Mouse (Mus musculus) limb, embryonic 13.5 days (tissue): ENCODE data around the gene Tmem14a. TPM values are rescaled to one million over a fixed set of nuclear protein-coding genes. Genes with fewer than 3 reads are reported as not detected.
A peak's percentile ranks its signal among the peaks of the same experiment; 100 is the strongest.
"Not testable (repeated sequence)": the region's sequence is repeated elsewhere in the genome, so short reads cannot be mapped to it uniquely, and the experiment has no call there.

Experiments
- ATAC-seq: fragments of 200-750 bp; cut with Nextera tagmentation; 2 replicates; pipeline ENCODE4 v1.8.0; 2017; ENCODE audit warnings: low read depth, moderate number of reproducible peaks, moderate TSS enrichment; ENCODE audit not compliant: low FRiP score
- H3K27ac ChIP-seq: fragments of 300-500 bp; sonication (generic); 2 replicates; pipeline ENCODE4 v1.5.1; 2015; ENCODE audit warnings: inconsistent platforms, mild to moderate bottlenecking, moderate library complexity
- H3K27me3 ChIP-seq: fragments of 300-500 bp; sonication (generic); 2 replicates; pipeline ENCODE4 v1.6.1; 2015; ENCODE audit warnings: mild to moderate bottlenecking, inconsistent platforms
- H3K36me3 ChIP-seq: fragments of 300-500 bp; sonication (generic); 2 replicates; pipeline ENCODE4 v1.6.1; 2015; ENCODE audit warnings: inconsistent platforms, mild to moderate bottlenecking, moderate library complexity
- H3K4me1 ChIP-seq: fragments of 300-500 bp; sonication (generic); 2 replicates; pipeline ENCODE4 v1.6.1; 2015; ENCODE audit warnings: inconsistent platforms
- H3K4me2 ChIP-seq: fragments of 300-500 bp; sonication (generic); replicated peaks from 2 replicates; pipeline ENCODE4 v1.6.1; 2015; ENCODE audit warnings: inconsistent platforms, mild to moderate bottlenecking, moderate library complexity
- H3K4me3 ChIP-seq: fragments of 300-500 bp; sonication (generic); 2 replicates; pipeline ENCODE4 v1.5.1; 2015; ENCODE audit warnings: moderate library complexity, mild to moderate bottlenecking, inconsistent platforms
- H3K9ac ChIP-seq: fragments of 300-500 bp; sonication (generic); 2 replicates; pipeline ENCODE4 v1.6.1; 2015; ENCODE audit warnings: mild to moderate bottlenecking, inconsistent platforms
- H3K9me3 ChIP-seq: fragments of 300-500 bp; sonication (generic); 2 replicates; pipeline ENCODE4 v1.6.1; 2016; ENCODE audit warnings: inconsistent platforms
- WGBS: fragments of 180-500 bp; shearing (Covaris S2); methylation state at CpG from one replicate; pipeline ENCODE4 v1.1.7; 2015; 5-methylcytosine and 5-hydroxymethylcytosine counted together
- polyA plus RNA-seq: library from polyadenylated mRNA; unstranded; fragments of >200 nt; fragmentation: Nextera tagmentation; extraction: Ambion mirVana; gene quantifications from 2 replicates; pipeline ENCODE4 v1.2.1, GENCODE M21; 2015

Tmem14a gene
- polyA plus RNA-seq, 1 experiment from 2014 or later, result 8.4 TPM

GRCm38 (mm10) chr1:21256391-21256790, 38.0 kb downstream of the Tmem14a start:
- Histone ChIP-seq H3K36me3 (no peaks in the 10 kb centered on the region), H3K4me2 (no peak overlapping the region), H3K27me3 (no peaks in the 10 kb centered on the region), H3K4me3 (no peak overlapping the region), H3K9ac (no peak overlapping the region), H3K4me1 (peaks cover 5% of the 10 kb centered on the region), H3K9me3 (no peaks in the 10 kb centered on the region), H3K27ac (no peak overlapping the region)
- 0 out of 2 replicates have a peak, but pooled peaks have one; percentile 24 for ATAC-seq
- WGBS, result 55% methylated on average over 3 of the region's 3 CpGs

- no peak overlapping the region for H3K4me2 ChIP-seq
- no peaks in the 10 kb centered on the region for H3K27me3 ChIP-seq
- H3K4me3 ChIP-seq, result no peak overlapping the region
- no peak overlapping the region for H3K27ac ChIP-seq
- H3K4me1 ChIP-seq, result peaks cover 5% of the 10 kb centered on the region
- no peak for ATAC-seq
- H3K36me3 ChIP-seq, result no peaks in the 10 kb centered on the region
- 70% methylated on average over 5 of the region's 5 CpGs for WGBS
- H3K9ac ChIP-seq, result no peak overlapping the region
- no peaks in the 10 kb centered on the region for H3K9me3 ChIP-seq
Measured at GRCm38 (mm10) chr1:21256871-21257270, 38.5 kb downstream of the Tmem14a start.

- H3K4me3 ChIP-seq, H3K27ac ChIP-seq, ATAC-seq, H3K27me3 ChIP-seq, H3K4me2 ChIP-seq, H3K9me3 ChIP-seq, H3K4me1 ChIP-seq, H3K36me3 ChIP-seq, H3K9ac ChIP-seq: not testable (repeated sequence)
- WGBS, result 86% methylated on average over 8 of the region's 8 CpGs
Measured at GRCm38 (mm10) chr1:21259981-21260380, 41.6 kb downstream of the Tmem14a start.

GRCm38 (mm10) chr1:21262401-21262800, 44.0 kb downstream of the Tmem14a start:
- ATAC-seq, result no peak
- 95% methylated on average over 5 of the region's 5 CpGs for WGBS
- no peak overlapping the region for H3K4me3 ChIP-seq
- no peaks in the 10 kb centered on the region for H3K4me1 ChIP-seq
- no peak overlapping the region for H3K27ac ChIP-seq
- H3K9me3 ChIP-seq, result no peaks in the 10 kb centered on the region
- H3K27me3 ChIP-seq, result no peaks in the 10 kb centered on the region
- no peak overlapping the region for H3K9ac ChIP-seq
- H3K36me3 ChIP-seq, result no peaks in the 10 kb centered on the region
- no peak overlapping the region for H3K4me2 ChIP-seq

GRCm38 (mm10) chr1:21263986-21264385, 45.6 kb downstream of the Tmem14a start:
- no peaks in the 10 kb centered on the region for H3K36me3 ChIP-seq
- no peak overlapping the region for H3K27ac ChIP-seq
- H3K27me3 ChIP-seq, result no peaks in the 10 kb centered on the region
- H3K4me2 ChIP-seq, result no peak overlapping the region
- WGBS, result 78% methylated on average over 4 of the region's 4 CpGs
- H3K4me1 ChIP-seq, result no peaks in the 10 kb centered on the region
- no peaks in the 10 kb centered on the region for H3K9me3 ChIP-seq
- H3K4me3 ChIP-seq, result no peak overlapping the region
- ATAC-seq, result no peak
- no peak overlapping the region for H3K9ac ChIP-seq

- no peak for ATAC-seq
- Histone ChIP-seq H3K27me3 (no peaks in the 10 kb centered on the region), H3K4me3 (no peak overlapping the region), H3K36me3 (no peaks in the 10 kb centered on the region), H3K4me1 (no peaks in the 10 kb centered on the region), H3K4me2 (no peak overlapping the region), H3K9ac (no peak overlapping the region), H3K27ac (no peak overlapping the region), H3K9me3 (no peaks in the 10 kb centered on the region)
- WGBS, result 76% methylated on average over 8 of the region's 8 CpGs
Measured at GRCm38 (mm10) chr1:21264747-21265146, 46.4 kb downstream of the Tmem14a start.

- Histone ChIP-seq H3K27ac (no peak overlapping the region), H3K4me1 (peaks cover 1% of the 10 kb centered on the region), H3K9ac (no peak overlapping the region), H3K4me3 (no peak overlapping the region), H3K36me3 (no peaks in the 10 kb centered on the region), H3K9me3 (no peaks in the 10 kb centered on the region), H3K4me2 (no peak overlapping the region), H3K27me3 (no peaks in the 10 kb centered on the region)
- ATAC-seq, result no peak
- 85% methylated on average over 1 of the region's 1 CpGs for WGBS
Measured at GRCm38 (mm10) chr1:21266766-21267165, 48.4 kb downstream of the Tmem14a start.

GRCm38 (mm10) chr1:21267466-21267865, 49.1 kb downstream of the Tmem14a start:
- not testable (repeated sequence) for ATAC-seq

GRCm38 (mm10) chr1:21271343-21272055, 53.1 kb downstream of the Tmem14a start:
- Histone ChIP-seq H3K9ac (0 out of 2 replicates have a peak overlapping the region, but pooled peaks have one; percentile 9), H3K4me3 (peak overlapping the region; percentile 29), H3K27me3 (no peaks in the 10 kb centered on the region), H3K4me2 (peak overlapping the region; percentile 57), H3K9me3 (no peaks in the 10 kb centered on the region), H3K4me1 (peaks cover 5% of the 10 kb centered on the region), H3K36me3 (no peaks in the 10 kb centered on the region), H3K27ac (no peak overlapping the region)
- 27% methylated on average over 18 of the region's 18 CpGs for WGBS
- ATAC-seq, result peak; percentile 75; the same call in 1 of the 2 replicates

More at GRCm38 (mm10) chr1:21267466-21267865, 49.1 kb downstream of the Tmem14a start:
- not testable (repeated sequence) for H3K4me2 ChIP-seq, H3K27me3 ChIP-seq, H3K9ac ChIP-seq, H3K27ac ChIP-seq, H3K9me3 ChIP-seq, H3K36me3 ChIP-seq, H3K4me1 ChIP-seq, H3K4me3 ChIP-seq
- 90% methylated on average over 6 of the region's 7 CpGs for WGBS

GRCm38 (mm10) chr1:21272056-21272431, 53.7 kb downstream of the Tmem14a start:
- peaks cover 5% of the 10 kb centered on the region for H3K4me1 ChIP-seq
- H3K4me3 ChIP-seq, result peak overlapping the region; percentile 29
- H3K36me3 ChIP-seq, result no peaks in the 10 kb centered on the region
- H3K9ac ChIP-seq, result 0 out of 2 replicates have a peak overlapping the region, but pooled peaks have one; percentile 9
- H3K27ac ChIP-seq, result no peak overlapping the region
- H3K27me3 ChIP-seq, result no peaks in the 10 kb centered on the region
- WGBS, result 15% methylated on average over 14 of the region's 14 CpGs
- H3K9me3 ChIP-seq, result no peaks in the 10 kb centered on the region
- no peak for ATAC-seq
- H3K4me2 ChIP-seq, result peak overlapping the region; percentile 57

GRCm38 (mm10) chr1:21273091-21273490, 54.7 kb downstream of the Tmem14a start:
- no peak overlapping the region for H3K9ac ChIP-seq
- no peak overlapping the region for H3K4me2 ChIP-seq
- no peak overlapping the region for H3K4me3 ChIP-seq
- H3K4me1 ChIP-seq, result peaks cover 5% of the 10 kb centered on the region
- no peaks in the 10 kb centered on the region for H3K27me3 ChIP-seq
- WGBS, result 94% methylated on average over 6 of the region's 6 CpGs
- no peak overlapping the region for H3K27ac ChIP-seq
- ATAC-seq, result no peak
- H3K36me3 ChIP-seq, result no peaks in the 10 kb centered on the region
- no peaks in the 10 kb centered on the region for H3K9me3 ChIP-seq

GRCm38 (mm10) chr1:21274437-21275040, 56.2 kb downstream of the Tmem14a start:
- Histone ChIP-seq H3K9ac (no peak overlapping the region), H3K4me2 (no peak overlapping the region), H3K4me1 (peaks cover 5% of the 10 kb centered on the region), H3K9me3 (no peaks in the 10 kb centered on the region), H3K27me3 (no peaks in the 10 kb centered on the region), H3K27ac (no peak overlapping the region), H3K4me3 (no peak overlapping the region), H3K36me3 (no peaks in the 10 kb centered on the region)
- WGBS, result 75% methylated on average over 2 of the region's 2 CpGs
- ATAC-seq, result no peak
